Mouse (Mus musculus): Measurements from ENCODE around the gene Dpagt1. TPM values are rescaled to one million over a fixed set of nuclear protein-coding genes. Genes with fewer than 3 reads are reported as not detected.
"Not testable (repeated sequence)": the region's sequence is repeated elsewhere in the genome, so short reads cannot be mapped to it uniquely, and the experiment has no call there.

The Dpagt1 gene
- polyA plus RNA-seq, 1 experiment from 2014 or later = 38.4 TPM

GRCm38 (mm10) chr9:44319105-44319886 is 6.5 kb upstream of the Dpagt1 start:
- WGBS = under 1% methylated on average over 36 of the region's 37 CpGs

GRCm38 (mm10) chr9:44319887-44320798 is 5.7 kb upstream of the Dpagt1 start, which contains the start of gene C2cd2l:
C2cd2l (minus strand) TSS chr9:44320285.
- Histone ChIP-seq H3K27me3 (no peaks in the 10 kb centered on the region), H3K9ac (peak within 1 kb of the TSS; percentile 88), H3K36me3 (peaks cover 18% of the 10 kb centered on the region), H3K4me3 (peak within 1 kb of the TSS; percentile 84), H3K27ac (peak within 1 kb of the TSS; percentile 74), H3K4me1 (peaks cover 27% of the 10 kb centered on the region), H3K9me3 (no peaks in the 10 kb centered on the region), H3K4me2 (peak within 1 kb of the TSS; percentile 94)
- WGBS = under 1% methylated on average over 67 of the region's 67 CpGs
- peak; percentile 98 for ATAC-seq (ENCODE audit: insufficient number of reproducible peaks, insufficient read depth, low FRiP score, low TSS enrichment, low read depth)

More at GRCm38 (mm10) chr9:44319105-44319886, 6.5 kb upstream of the Dpagt1 start:
- ATAC-seq (ENCODE audit: insufficient number of reproducible peaks, insufficient read depth, low FRiP score, low TSS enrichment, low read depth) = no peak
- Histone ChIP-seq H3K27me3 (no peaks in the 10 kb centered on the region), H3K27ac (peak overlapping the region; percentile 45; the same call in 1 of the 2 replicates), H3K4me2 (peak overlapping the region; percentile 94), H3K4me1 (peaks cover 27% of the 10 kb centered on the region), H3K9me3 (no peaks in the 10 kb centered on the region), H3K36me3 (peaks cover 25% of the 10 kb centered on the region), H3K9ac (peak overlapping the region; percentile 88), H3K4me3 (peak overlapping the region; percentile 84)

- WGBS = 26% methylated on average over 6 of the region's 6 CpGs
- H3K27me3 ChIP-seq = no peaks in the 10 kb centered on the region
- peak overlapping the region; percentile 74 for H3K27ac ChIP-seq
- H3K4me2 ChIP-seq = peak overlapping the region; percentile 94
- H3K9me3 ChIP-seq = no peaks in the 10 kb centered on the region
- peaks cover 12% of the 10 kb centered on the region for H3K36me3 ChIP-seq
- H3K4me3 ChIP-seq = peak overlapping the region; percentile 84
- ATAC-seq (ENCODE audit: insufficient number of reproducible peaks, insufficient read depth, low FRiP score, low TSS enrichment, low read depth) = no peak
- H3K9ac ChIP-seq = peak overlapping the region; percentile 57
- H3K4me1 ChIP-seq = peaks cover 29% of the 10 kb centered on the region
Observed at GRCm38 (mm10) chr9:44320799-44321133, 5.1 kb upstream of the Dpagt1 start.

GRCm38 (mm10) chr9:44323656-44324055 is 2.2 kb upstream of the Dpagt1 start:
- WGBS = 80% methylated on average over 3 of the region's 4 CpGs
- H3K36me3 ChIP-seq; H3K27ac ChIP-seq; H3K9me3 ChIP-seq; H3K4me2 ChIP-seq; H3K4me3 ChIP-seq; H3K27me3 ChIP-seq; H3K9ac ChIP-seq; ATAC-seq (ENCODE audit: insufficient number of reproducible peaks, insufficient read depth, low FRiP score, low TSS enrichment, low read depth): not testable (repeated sequence)
- H3K4me1 ChIP-seq = peaks cover 28% of the 10 kb centered on the region

GRCm38 (mm10) chr9:44324147-44324546 is 1.7 kb upstream of the Dpagt1 start:
- Histone ChIP-seq H3K9me3 (no peaks in the 10 kb centered on the region), H3K9ac (no peak overlapping the region), H3K4me1 (peaks cover 23% of the 10 kb centered on the region), H3K27me3 (no peaks in the 10 kb centered on the region), H3K4me2 (no peak overlapping the region), H3K36me3 (peaks cover 11% of the 10 kb centered on the region), H3K4me3 (no peak overlapping the region), H3K27ac (no peak overlapping the region)
- ATAC-seq (ENCODE audit: insufficient number of reproducible peaks, insufficient read depth, low FRiP score, low TSS enrichment, low read depth) = no peak
- WGBS = 78% methylated on average over 6 of the region's 6 CpGs

- not testable (repeated sequence) for ATAC-seq (ENCODE audit: insufficient number of reproducible peaks, insufficient read depth, low FRiP score, low TSS enrichment, low read depth); H3K27me3 ChIP-seq; H3K9me3 ChIP-seq
- H3K27ac ChIP-seq = peak overlapping the region; percentile 94; the same call in 1 of the 2 replicates
- H3K9ac ChIP-seq = peak overlapping the region; percentile 91; the same call in 1 of the 2 replicates
- peaks cover 20% of the 10 kb centered on the region for H3K36me3 ChIP-seq
- 71% methylated on average over 7 of the region's 8 CpGs for WGBS
- peak overlapping the region; percentile 76 for H3K4me2 ChIP-seq
- H3K4me3 ChIP-seq = peak overlapping the region; percentile 83; the same call in 1 of the 2 replicates
- H3K4me1 ChIP-seq = peaks cover 20% of the 10 kb centered on the region
Observed at GRCm38 (mm10) chr9:44325032-44325767, 619 bp upstream of the Dpagt1 start.

GRCm38 (mm10) chr9:44326371-44327063 is 698 bp downstream of the Dpagt1 start:
- ATAC-seq (ENCODE audit: insufficient number of reproducible peaks, insufficient read depth, low FRiP score, low TSS enrichment, low read depth) = peak; percentile 83
- peak overlapping the region; percentile 94 for H3K27ac ChIP-seq
- H3K4me3 ChIP-seq = peak overlapping the region; percentile 83
- under 1% methylated on average over 38 of the region's 38 CpGs for WGBS
- peaks cover 13% of the 10 kb centered on the region for H3K4me1 ChIP-seq
- peak overlapping the region; percentile 91 for H3K9ac ChIP-seq
- peak overlapping the region; percentile 76 for H3K4me2 ChIP-seq
- no peaks in the 10 kb centered on the region for H3K9me3 ChIP-seq
- H3K36me3 ChIP-seq = peaks cover 33% of the 10 kb centered on the region
- no peaks in the 10 kb centered on the region for H3K27me3 ChIP-seq

GRCm38 (mm10) chr9:44327064-44327711 is 1.4 kb downstream of the Dpagt1 start:
- H3K9ac ChIP-seq = peak overlapping the region; percentile 91
- no peaks in the 10 kb centered on the region for H3K9me3 ChIP-seq
- H3K4me2 ChIP-seq = peak overlapping the region; percentile 76
- peak overlapping the region; percentile 94 for H3K27ac ChIP-seq
- WGBS = under 1% methylated on average over 22 of the region's 22 CpGs
- peaks cover 39% of the 10 kb centered on the region for H3K36me3 ChIP-seq
- H3K4me3 ChIP-seq = peak overlapping the region; percentile 83
- H3K27me3 ChIP-seq = no peaks in the 10 kb centered on the region
- H3K4me1 ChIP-seq = peaks cover 13% of the 10 kb centered on the region
- 0 out of 2 replicates have a peak, but pooled peaks have one; percentile 21 for ATAC-seq (ENCODE audit: insufficient number of reproducible peaks, insufficient read depth, low FRiP score, low TSS enrichment, low read depth)

GRCm38 (mm10) chr9:44327926-44328325 is 2.1 kb downstream of the Dpagt1 start:
- Histone ChIP-seq H3K27me3 (no peaks in the 10 kb centered on the region), H3K9ac (peak overlapping the region; percentile 91; the same call in 1 of the 2 replicates), H3K27ac (no peak overlapping the region), H3K36me3 (peaks cover 46% of the 10 kb centered on the region), H3K4me3 (peak overlapping the region; percentile 83), H3K9me3 (no peaks in the 10 kb centered on the region), H3K4me1 (peaks cover 13% of the 10 kb centered on the region), H3K4me2 (peak overlapping the region; percentile 76)
- WGBS = 87% methylated on average over 5 of the region's 5 CpGs
- ATAC-seq (ENCODE audit: insufficient number of reproducible peaks, insufficient read depth, low FRiP score, low TSS enrichment, low read depth) = no peak

- WGBS = 95% methylated on average over 6 of the region's 6 CpGs
- Histone ChIP-seq H3K4me3 (no peak overlapping the region), H3K36me3 (peaks cover 58% of the 10 kb centered on the region), H3K27me3 (no peaks in the 10 kb centered on the region), H3K4me2 (no peak overlapping the region), H3K27ac (no peak overlapping the region), H3K4me1 (peaks cover 11% of the 10 kb centered on the region), H3K9me3 (0 out of 2 replicates have a peak, but pooled peaks cover 8% of the 10 kb centered on the region), H3K9ac (no peak overlapping the region)
- ATAC-seq (ENCODE audit: insufficient number of reproducible peaks, insufficient read depth, low FRiP score, low TSS enrichment, low read depth) = no peak
Observed at GRCm38 (mm10) chr9:44330736-44331135, 4.9 kb downstream of the Dpagt1 start.
